Mouse (Mus musculus): ENCODE data around the gene Shank3. TPM values are rescaled to one million over a fixed set of nuclear protein-coding genes. Genes with fewer than 3 reads are reported as not detected.

The Shank3 gene
- total and polyA plus RNA-seq, 2 experiments from 2014 or later = 12.6 to 63.2 TPM

DNA sequence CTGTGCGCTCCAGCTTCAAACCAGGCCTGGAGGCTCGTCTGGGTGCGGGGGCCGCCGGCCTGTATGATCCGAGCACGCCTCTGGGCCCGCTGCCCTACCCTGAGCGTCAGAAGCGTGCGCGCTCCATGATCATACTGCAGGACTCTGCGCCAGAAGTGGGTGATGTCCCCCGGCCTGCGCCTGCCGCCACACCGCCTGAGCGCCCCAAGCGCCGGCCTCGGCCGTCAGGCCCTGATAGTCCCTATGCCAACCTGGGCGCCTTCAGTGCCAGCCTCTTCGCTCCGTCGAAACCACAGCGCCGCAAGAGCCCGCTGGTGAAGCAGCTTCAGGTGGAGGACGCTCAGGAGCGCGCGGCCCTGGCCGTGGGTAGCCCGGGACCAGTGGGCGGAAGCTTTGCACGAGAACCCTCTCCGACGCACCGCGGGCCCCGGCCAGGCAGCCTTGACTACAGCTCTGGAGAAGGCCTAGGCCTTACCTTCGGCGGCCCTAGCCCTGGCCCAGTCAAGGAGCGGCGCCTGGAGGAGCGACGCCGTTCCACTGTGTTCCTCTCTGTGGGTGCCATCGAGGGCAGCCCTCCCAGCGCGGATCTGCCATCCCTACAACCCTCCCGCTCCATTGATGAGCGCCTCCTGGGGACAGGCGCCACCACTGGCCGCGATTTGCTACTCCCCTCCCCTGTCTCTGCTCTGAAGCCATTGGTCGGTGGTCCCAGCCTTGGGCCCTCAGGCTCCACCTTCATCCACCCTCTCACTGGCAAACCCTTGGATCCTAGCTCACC lies 48.6 kb downstream of the Shank3 start:
- ATAC-seq (ENCODE audit: low FRiP score) (peak; percentile 64), DNase-seq (ENCODE audit: low spot score) (peak; percentile 67)
- Histone ChIP-seq H3K27ac (ENCODE audit: low read depth, low read length) (no peak overlapping the region), H3K27me3 (ENCODE audit: insufficient read depth, low read length) (no peaks in the 10 kb centered on the region), H3K36me3 (ENCODE audit: insufficient read depth, low read length) (peaks cover 47% of the 10 kb centered on the region), H3K9me3 (ENCODE audit: low read length) (no peaks in the 10 kb centered on the region), H3K4me2 (ENCODE audit: low read depth, low read length, poor library complexity, severe bottlenecking) (peak overlapping the region; percentile 20), H3K9ac (replicated peaks; ENCODE audit: low read length, poor library complexity, severe bottlenecking) (0 out of 2 replicates have a peak overlapping the region, but pooled peaks have one; percentile 19), H3K4me3 (ENCODE audit: low read depth, low read length) (no peak overlapping the region), H3K4me1 (ENCODE audit: insufficient read depth, low read length) (no peaks in the 10 kb centered on the region)
- TF ChIP-seq CTCF (IDR thresholded peaks at IDR 0.05) = peak; percentile 49
- WGBS = 27% methylated on average over 53 of the region's 58 CpGs

DNA sequence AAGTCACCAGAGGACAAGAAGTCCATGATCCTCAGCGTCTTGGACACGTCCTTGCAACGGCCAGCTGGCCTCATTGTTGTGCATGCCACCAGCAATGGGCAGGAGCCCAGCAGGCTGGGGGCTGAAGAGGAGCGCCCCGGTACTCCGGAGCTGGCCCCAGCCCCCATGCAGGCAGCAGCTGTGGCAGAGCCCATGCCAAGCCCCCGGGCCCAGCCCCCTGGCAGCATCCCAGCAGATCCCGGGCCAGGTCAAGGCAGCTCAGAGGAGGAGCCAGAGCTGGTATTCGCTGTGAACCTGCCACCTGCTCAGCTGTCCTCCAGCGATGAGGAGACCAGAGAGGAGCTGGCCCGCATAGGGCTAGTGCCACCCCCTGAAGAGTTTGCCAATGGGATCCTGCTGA lies 49.4 kb downstream of the Shank3 start:
- Histone ChIP-seq H3K4me2 (ENCODE audit: low read depth, low read length, poor library complexity, severe bottlenecking) (peak overlapping the region; percentile 15; the same call in 1 of the 2 replicates), H3K4me1 (ENCODE audit: insufficient read depth, low read length) (no peaks in the 10 kb centered on the region), H3K36me3 (ENCODE audit: insufficient read depth, low read length) (peaks cover 39% of the 10 kb centered on the region), H3K27me3 (ENCODE audit: insufficient read depth, low read length) (no peaks in the 10 kb centered on the region), H3K9me3 (ENCODE audit: low read length) (no peaks in the 10 kb centered on the region), H3K9ac (replicated peaks; ENCODE audit: low read length, poor library complexity, severe bottlenecking) (no peak overlapping the region), H3K27ac (ENCODE audit: low read depth, low read length) (no peak overlapping the region), H3K4me3 (ENCODE audit: low read depth, low read length) (no peak overlapping the region)
- 36% methylated on average over 11 of the region's 11 CpGs for WGBS
- DNase-seq (ENCODE audit: low spot score) = peak; percentile 67
- no peak for TF ChIP-seq CTCF (IDR thresholded peaks at IDR 0.05)
- peak; percentile 70 for ATAC-seq (ENCODE audit: low FRiP score)

GRCm38 (mm10) chr15:89550506-89550905 lies 51.1 kb downstream of the Shank3 start:
- TF ChIP-seq CTCF (IDR thresholded peaks at IDR 0.05) = no peak
- Histone ChIP-seq H3K4me1 (ENCODE audit: insufficient read depth, low read length) (no peaks in the 10 kb centered on the region), H3K9me3 (ENCODE audit: low read length) (no peaks in the 10 kb centered on the region), H3K4me2 (ENCODE audit: low read depth, low read length, poor library complexity, severe bottlenecking) (no peak overlapping the region), H3K27me3 (ENCODE audit: insufficient read depth, low read length) (no peaks in the 10 kb centered on the region), H3K9ac (replicated peaks; ENCODE audit: low read length, poor library complexity, severe bottlenecking) (no peak overlapping the region), H3K4me3 (ENCODE audit: low read depth, low read length) (no peak overlapping the region), H3K36me3 (ENCODE audit: insufficient read depth, low read length) (peaks cover 26% of the 10 kb centered on the region), H3K27ac (ENCODE audit: low read depth, low read length) (no peak overlapping the region)
- 96% methylated on average over 8 of the region's 8 CpGs for WGBS
- DNase-seq (ENCODE audit: low spot score) (no peak), ATAC-seq (ENCODE audit: low FRiP score) (no peak)

DNA sequence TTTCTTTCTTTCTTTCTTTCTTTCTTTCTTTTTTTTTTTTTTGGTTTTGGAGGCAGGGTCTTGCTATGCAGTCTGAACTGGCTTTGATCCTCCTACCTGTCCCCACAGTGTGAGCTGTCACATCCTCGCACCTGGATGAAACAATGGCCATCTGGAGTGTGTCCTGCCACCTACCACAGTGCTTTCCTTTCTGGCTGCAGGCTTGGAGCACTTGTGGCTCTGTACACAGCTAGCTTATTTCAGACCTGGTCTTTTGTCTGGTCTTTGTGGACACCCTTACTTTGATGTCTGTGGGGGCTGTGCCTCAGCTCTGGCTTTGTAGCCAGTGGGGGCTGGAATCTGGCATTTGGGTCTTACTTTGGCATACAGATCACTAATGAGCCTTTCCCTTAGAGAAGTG lies 52.3 kb downstream of the Shank3 start:
- H3K27me3 ChIP-seq (ENCODE audit: insufficient read depth, low read length) = no peaks in the 10 kb centered on the region
- no peak for TF ChIP-seq CTCF (IDR thresholded peaks at IDR 0.05)
- 80% methylated on average over 1 of the region's 1 CpGs for WGBS

DNA sequence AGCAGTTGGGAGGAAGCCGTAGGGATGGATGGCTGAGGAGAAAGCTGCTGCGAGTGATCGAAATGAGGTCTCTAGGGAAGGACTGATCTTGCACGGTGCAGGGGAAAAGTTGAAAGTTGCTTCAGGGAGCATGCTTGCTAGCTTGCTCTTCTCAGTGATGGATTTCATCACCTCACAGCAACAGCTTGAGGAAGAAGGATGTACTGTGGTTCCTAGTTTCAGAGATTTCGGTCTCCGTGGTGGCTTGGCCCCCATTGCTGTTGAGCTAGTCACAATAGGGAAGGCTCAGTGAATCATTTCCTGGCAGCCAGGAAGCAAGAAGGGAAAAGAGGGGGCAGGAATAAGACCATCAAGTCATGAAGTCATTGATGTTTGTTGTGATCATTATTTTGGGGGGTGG lies 56.2 kb downstream of the Shank3 start:
- Histone ChIP-seq H3K27me3 (ENCODE audit: insufficient read depth, low read length) (no peaks in the 10 kb centered on the region), H3K4me3 (ENCODE audit: low read depth, low read length) (no peak overlapping the region), H3K9me3 (ENCODE audit: low read length) (no peaks in the 10 kb centered on the region), H3K27ac (ENCODE audit: low read depth, low read length) (no peak overlapping the region), H3K4me1 (ENCODE audit: insufficient read depth, low read length) (no peaks in the 10 kb centered on the region), H3K9ac (replicated peaks; ENCODE audit: low read length, poor library complexity, severe bottlenecking) (no peak overlapping the region), H3K36me3 (ENCODE audit: insufficient read depth, low read length) (peaks cover 17% of the 10 kb centered on the region), H3K4me2 (ENCODE audit: low read depth, low read length, poor library complexity, severe bottlenecking) (no peak overlapping the region)
- WGBS = 82% methylated on average over 6 of the region's 6 CpGs
- ATAC-seq (ENCODE audit: low FRiP score) = no peak
- DNase-seq (ENCODE audit: low spot score) = no peak
- no peak for TF ChIP-seq CTCF (IDR thresholded peaks at IDR 0.05)

More for the DNA sequence above, 52.3 kb downstream of the Shank3 start:
- no peak overlapping the region for H3K9ac ChIP-seq (replicated peaks; ENCODE audit: low read length, poor library complexity, severe bottlenecking)
- H3K4me3 ChIP-seq (ENCODE audit: low read depth, low read length) = no peak overlapping the region
- H3K36me3 ChIP-seq (ENCODE audit: insufficient read depth, low read length) = peaks cover 20% of the 10 kb centered on the region
- no peaks in the 10 kb centered on the region for H3K4me1 ChIP-seq (ENCODE audit: insufficient read depth, low read length)
- H3K9me3 ChIP-seq (ENCODE audit: low read length) = no peaks in the 10 kb centered on the region
- H3K27ac ChIP-seq (ENCODE audit: low read depth, low read length) = no peak overlapping the region
- no peak overlapping the region for H3K4me2 ChIP-seq (ENCODE audit: low read depth, low read length, poor library complexity, severe bottlenecking)
- DNase-seq (ENCODE audit: low spot score) (no peak), ATAC-seq (ENCODE audit: low FRiP score) (no peak)

DNA sequence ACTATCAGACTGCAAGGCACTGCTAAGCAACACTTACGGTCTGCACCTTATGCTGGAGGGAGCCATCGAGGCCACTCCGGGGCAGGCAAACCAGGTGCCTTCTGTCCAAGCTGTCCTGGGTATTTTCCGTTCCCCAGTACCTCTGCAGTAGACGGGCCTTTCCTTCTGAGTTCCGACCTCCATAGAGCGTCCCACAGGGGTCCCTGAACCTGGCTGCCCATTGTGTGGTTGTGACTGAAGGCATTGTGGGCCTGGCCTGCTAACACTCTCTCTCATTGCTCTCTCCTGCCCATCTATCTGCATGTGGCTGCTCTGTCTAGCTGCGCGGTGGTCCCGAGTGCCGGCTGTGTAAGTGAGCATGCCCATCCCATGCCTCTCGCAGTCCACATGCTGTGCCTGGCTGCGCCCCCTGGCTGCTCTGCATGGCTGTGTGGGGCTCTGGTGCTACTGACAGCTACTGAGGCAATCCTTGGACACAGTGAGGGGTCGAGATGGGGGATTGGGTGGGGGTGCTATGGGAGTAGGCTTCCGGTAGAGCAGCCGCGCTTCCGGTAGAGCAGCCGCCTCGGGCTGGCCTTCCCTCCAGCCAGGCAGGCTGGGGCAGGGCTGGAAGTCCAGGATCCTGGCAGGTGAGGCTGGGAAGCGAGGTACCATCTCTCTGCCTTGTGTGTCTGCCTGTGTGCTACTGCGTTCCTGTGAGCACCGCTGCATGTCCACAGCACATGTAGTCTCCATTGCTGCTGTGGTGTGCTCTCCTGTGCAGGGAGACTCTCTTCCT lies 57.2 kb downstream of the Shank3 start:
- Histone ChIP-seq H3K4me3 (ENCODE audit: low read depth, low read length) (no peak overlapping the region), H3K9ac (replicated peaks; ENCODE audit: low read length, poor library complexity, severe bottlenecking) (no peak overlapping the region), H3K9me3 (ENCODE audit: low read length) (no peaks in the 10 kb centered on the region), H3K36me3 (ENCODE audit: insufficient read depth, low read length) (peaks cover 17% of the 10 kb centered on the region), H3K27ac (ENCODE audit: low read depth, low read length) (no peak overlapping the region), H3K4me2 (ENCODE audit: low read depth, low read length, poor library complexity, severe bottlenecking) (no peak overlapping the region), H3K27me3 (ENCODE audit: insufficient read depth, low read length) (no peaks in the 10 kb centered on the region), H3K4me1 (ENCODE audit: insufficient read depth, low read length) (no peaks in the 10 kb centered on the region)
- WGBS = 43% methylated on average over 23 of the region's 23 CpGs
- ATAC-seq (ENCODE audit: low FRiP score) = peak; percentile 47; the same call in 1 of the 2 replicates
- DNase-seq (ENCODE audit: low spot score) = peak; percentile 38
- TF ChIP-seq CTCF (IDR thresholded peaks at IDR 0.05) = peak; percentile 77
